Mouse (Mus musculus) right cerebral cortex, adult 2 months (tissue): ENCODE results near the gene Mon2.

ENCODE experiments used
- DNase-seq, 2 experiments: peaks; one replicate each; pipeline ENCODE4 v3.0.0; 2021 to 2022; ENCODE audit warnings: low spot score in 2 of 2

Gene Mon2

GRCm38 (mm10) chr10:123076245-123077023, at the start of gene Mon2:
Gene Mon2, minus strand, starts transcription at chr10:123076505.
- peak; percentile 96 to 97 for DNase-seq

- DNase-seq = no peak
Measured at GRCm38 (mm10) chr10:123120666-123121392, 44.5 kb upstream of the Mon2 start.

- no peak for DNase-seq
Measured at GRCm38 (mm10) chr10:123116861-123117260, 40.6 kb upstream of the Mon2 start.

- no peak for DNase-seq
Measured at GRCm38 (mm10) chr10:123113466-123113865, 37.2 kb upstream of the Mon2 start.

- no peak for DNase-seq
Measured at GRCm38 (mm10) chr10:123112787-123113168, 36.5 kb upstream of the Mon2 start.

GRCm38 (mm10) chr10:123112056-123112786, 35.9 kb upstream of the Mon2 start:
- no peak for DNase-seq

GRCm38 (mm10) chr10:123110548-123110947, 34.2 kb upstream of the Mon2 start:
- DNase-seq = no peak

- no peak for DNase-seq
Measured at GRCm38 (mm10) chr10:123108527-123108926, 32.2 kb upstream of the Mon2 start.

- DNase-seq = no peak
Measured at GRCm38 (mm10) chr10:123108121-123108520, 31.8 kb upstream of the Mon2 start.

GRCm38 (mm10) chr10:123101303-123101702, 25.0 kb upstream of the Mon2 start:
- DNase-seq = no peak

GRCm38 (mm10) chr10:123100584-123100983, 24.3 kb upstream of the Mon2 start:
- no peak for DNase-seq

- no peak for DNase-seq
Measured at GRCm38 (mm10) chr10:123094504-123094903, 18.2 kb upstream of the Mon2 start.

- no peak for DNase-seq
Measured at GRCm38 (mm10) chr10:123092577-123092976, 16.3 kb upstream of the Mon2 start.

- DNase-seq = peak; percentile 67 to 75
Measured at GRCm38 (mm10) chr10:123091737-123092136, 15.4 kb upstream of the Mon2 start.

- DNase-seq = no peak
Measured at GRCm38 (mm10) chr10:123089425-123089930, 13.2 kb upstream of the Mon2 start.

GRCm38 (mm10) chr10:123086847-123087246, 10.5 kb upstream of the Mon2 start:
- no peak for DNase-seq

- no peak for DNase-seq
Measured at GRCm38 (mm10) chr10:123084900-123085641, 8.8 kb upstream of the Mon2 start.

GRCm38 (mm10) chr10:123084307-123084706, 8.0 kb upstream of the Mon2 start:
- DNase-seq = no peak

- no peak for DNase-seq
Measured at GRCm38 (mm10) chr10:123075751-123076242, 508 bp downstream of the Mon2 start.

- no peak for DNase-seq
Measured at GRCm38 (mm10) chr10:123071997-123072396, 4.3 kb downstream of the Mon2 start.

GRCm38 (mm10) chr10:123063021-123063420, 13.3 kb downstream of the Mon2 start:
- DNase-seq = no peak
